Mouse (Mus musculus): ENCODE measurements at regions not wholly inside any gene's neighbourhood (a gene's known extent, or its start where the extent isn't known, plus 50 kb on each side); places are given as distances from the start of the nearest gene placed in this dataset.

GRCm38 (mm10) chr9:120628794-120629560, 57.7 kb downstream of the Rpl14 start:
- in situ Hi-C loops (cut with MboI, MseI), result no loop called here

DNA sequence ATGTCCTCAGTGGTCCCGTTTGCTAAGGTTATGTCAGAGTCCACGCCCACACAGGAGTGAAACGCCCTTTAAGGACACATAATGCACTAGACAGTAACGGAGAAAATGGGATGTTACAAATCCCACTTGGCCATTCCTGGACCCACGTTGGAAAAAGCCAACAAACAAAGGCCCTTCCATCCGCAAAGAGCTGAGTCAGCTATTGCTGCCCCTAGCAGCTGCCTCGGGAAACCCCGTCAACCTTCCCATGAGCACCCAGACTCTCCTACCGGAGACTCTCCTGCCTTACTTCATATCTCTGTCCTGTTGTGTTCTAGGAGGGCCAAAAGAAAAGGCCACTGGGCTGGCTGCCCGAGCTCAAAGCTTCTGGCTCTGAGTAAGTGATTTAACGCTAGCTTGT, 58.4 kb downstream of the Rpl14 start:
- in situ Hi-C loops (cut with MboI, MseI), result no loop called here

DNA sequence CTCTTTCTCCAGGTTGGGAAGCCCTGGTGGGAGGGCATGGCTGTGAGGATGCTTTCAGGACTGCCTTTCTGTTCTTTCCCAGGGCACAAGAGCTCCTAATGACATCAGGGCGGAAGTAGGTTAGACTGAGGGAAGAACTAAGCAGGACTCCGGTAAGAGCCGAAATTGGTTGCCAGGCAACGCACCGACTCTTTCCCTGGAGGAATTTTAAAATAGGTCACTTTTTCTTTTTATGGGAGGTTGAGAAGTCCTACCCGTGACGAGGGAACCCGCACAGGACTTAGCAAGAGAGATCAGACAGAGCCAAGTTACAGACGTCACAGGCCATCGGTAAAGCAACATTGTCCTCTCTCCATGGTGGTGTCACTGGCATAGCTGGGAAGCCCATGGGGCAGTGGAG, 61.6 kb downstream of the Rpl14 start:
- in situ Hi-C loops (cut with MboI, MseI), result no loop called here

GRCm38 (mm10) chr9:120642656-120643055, 71.4 kb downstream of the Rpl14 start:
- in situ Hi-C loops (cut with MboI, MseI), result loop anchor here in 1 of 2 experiments (5.0 to 10.0 kb wide), 2 partner anchors 35 to 788 kb away; no protein-coding TSS in a partner anchor

DNA sequence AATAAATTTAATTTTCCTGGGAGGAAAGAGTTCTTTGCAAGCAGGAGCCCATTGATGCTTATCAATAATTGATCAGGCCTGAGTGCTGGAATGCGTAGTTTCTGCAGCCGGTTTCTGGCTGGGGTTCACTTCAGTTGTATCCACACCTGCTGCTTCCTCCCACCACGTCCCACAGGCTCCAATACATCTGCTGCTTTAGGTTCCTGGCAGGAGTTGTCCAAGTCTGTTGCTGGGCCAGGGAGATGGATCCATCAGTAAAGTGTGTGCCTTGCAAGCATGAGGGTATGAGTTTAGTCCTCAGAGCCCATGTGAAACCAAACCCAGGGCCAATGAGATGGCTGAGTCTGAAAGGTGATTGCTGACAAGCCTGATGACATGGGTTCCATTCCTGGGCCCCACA, 72.1 kb downstream of the Rpl14 start:
- in situ Hi-C loops (cut with MboI, MseI), result loop anchor here in 1 of 2 experiments (5.0 to 10.0 kb wide), 2 partner anchors 36 to 789 kb away; no protein-coding TSS in a partner anchor

- in situ Hi-C loops (cut with MboI, MseI), result loop anchor here in 1 of 2 experiments (5.0 to 10.0 kb wide), 2 partner anchors 572 to 791 kb away; no protein-coding TSS in a partner anchor
Observed at GRCm38 (mm10) chr9:120645776-120646175, 74.5 kb downstream of the Rpl14 start.

DNA sequence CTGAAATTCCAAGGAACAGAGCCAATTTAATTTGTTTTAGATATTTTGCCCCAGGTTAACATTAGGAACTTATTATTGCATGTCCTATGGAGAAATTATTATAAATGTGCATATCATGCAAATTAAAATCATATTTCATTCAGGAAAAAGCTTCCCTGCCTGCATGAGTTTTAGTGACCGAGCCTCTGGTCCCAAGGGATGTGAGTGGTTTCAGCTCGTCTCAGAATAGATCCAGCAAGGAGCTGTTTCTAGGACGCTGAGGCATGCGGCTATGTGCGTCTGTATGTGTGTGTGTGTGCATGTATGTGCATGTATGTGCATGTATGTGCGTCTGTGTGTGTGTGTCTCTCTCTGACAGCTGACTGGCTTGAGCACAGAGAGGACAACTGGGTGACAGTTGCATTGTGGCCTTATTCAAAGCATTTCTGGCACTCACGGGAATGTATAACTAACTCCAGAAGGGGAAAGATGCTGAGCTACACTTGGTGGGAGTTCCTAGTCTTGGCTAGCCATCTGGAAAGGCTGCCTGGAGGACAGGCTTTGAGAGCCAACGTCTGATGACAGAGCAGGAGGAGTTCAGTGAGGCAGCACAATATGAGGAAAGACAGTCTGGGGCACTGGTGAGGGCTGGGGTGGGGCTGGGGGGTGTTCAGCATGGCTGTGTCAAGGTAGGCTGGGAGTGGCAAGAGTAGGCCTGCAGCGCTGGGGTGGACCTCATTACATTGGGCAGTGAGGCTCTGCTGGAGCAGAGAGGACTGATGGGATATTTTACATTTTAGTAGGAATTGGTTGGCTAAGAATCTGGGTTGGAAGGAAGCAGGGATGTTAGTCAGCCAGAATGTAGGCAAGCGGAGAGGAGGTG, 75.8 kb downstream of the Rpl14 start:
- in situ Hi-C loops (cut with MboI, MseI), result loop anchor here in 1 of 2 experiments (5.0 to 10.0 kb wide), 2 partner anchors 570 to 792 kb away; no protein-coding TSS in a partner anchor

DNA sequence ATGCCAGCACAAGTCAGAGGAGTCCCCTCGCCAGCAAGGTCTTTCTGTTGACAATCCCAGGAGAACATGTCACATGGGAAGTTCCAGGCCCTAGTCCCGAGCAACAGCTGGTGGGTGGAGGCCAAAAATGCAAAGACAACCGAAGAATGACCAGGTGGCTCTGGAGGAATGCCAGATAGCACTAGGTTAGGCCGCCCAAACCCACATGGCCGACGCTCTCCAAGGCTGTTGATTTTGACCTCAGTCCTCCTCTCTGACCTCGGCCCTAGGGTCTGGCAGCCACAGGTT, 76.4 kb downstream of the Rpl14 start:
- in situ Hi-C loops (cut with MboI, MseI), result loop anchor here in 1 of 2 experiments (5.0 to 10.0 kb wide), 2 partner anchors 570 to 793 kb away; no protein-coding TSS in a partner anchor

DNA sequence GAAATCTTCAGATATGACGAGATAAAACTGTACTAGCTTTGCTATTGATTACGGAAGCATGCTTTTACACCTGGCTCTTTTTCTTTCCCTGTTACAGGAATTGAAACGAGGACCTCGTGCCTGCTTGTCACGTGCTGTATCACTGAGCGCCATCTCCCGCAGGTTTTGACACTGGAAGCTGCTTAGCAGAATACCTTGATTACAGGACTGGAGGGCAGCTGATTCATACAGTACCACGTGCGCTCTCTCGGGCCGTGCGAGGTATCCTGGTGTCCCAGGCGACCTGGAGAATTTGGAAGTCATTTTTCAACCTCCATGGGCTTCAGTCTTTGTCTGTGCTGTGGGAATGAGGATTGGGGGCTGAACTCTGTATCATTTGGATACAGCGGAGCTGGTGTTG, 81.5 kb downstream of the Rpl14 start:
- in situ Hi-C loops (cut with MboI, MseI), result no loop called here

GRCm38 (mm10) chr9:120653170-120653569, 81.9 kb downstream of the Rpl14 start:
- in situ Hi-C loops (cut with MboI, MseI), result no loop called here

- in situ Hi-C loops (cut with MboI, MseI), result no loop called here
Observed at GRCm38 (mm10) chr9:120654736-120655135, 83.5 kb downstream of the Rpl14 start.

GRCm38 (mm10) chr9:120656976-120657375, 85.7 kb downstream of the Rpl14 start:
- in situ Hi-C loops (cut with MboI, MseI), result no loop called here

DNA sequence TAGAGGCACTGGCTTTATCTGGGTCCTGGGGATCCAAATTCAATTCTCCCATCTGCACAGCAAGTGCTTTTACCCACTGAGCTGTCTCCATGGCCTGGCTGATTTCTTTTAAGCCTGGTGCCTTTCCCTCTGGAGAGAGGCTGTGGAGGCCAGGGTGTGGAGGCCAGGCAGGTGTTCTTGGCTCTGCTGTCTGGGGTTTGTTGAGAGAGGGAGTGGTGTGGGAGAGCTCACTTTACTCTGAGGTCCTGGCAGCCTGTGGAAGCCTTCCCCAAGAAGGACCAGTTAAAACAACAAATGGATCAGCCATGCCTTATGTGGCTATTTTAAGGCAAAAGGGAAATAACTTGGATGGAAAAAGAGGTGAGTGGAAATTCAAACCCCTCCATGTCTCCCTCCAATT, 86.5 kb downstream of the Rpl14 start:
- in situ Hi-C loops (cut with MboI, MseI), result no loop called here

GRCm38 (mm10) chr9:120658576-120658975, 87.3 kb downstream of the Rpl14 start:
- in situ Hi-C loops (cut with MboI, MseI), result no loop called here

DNA sequence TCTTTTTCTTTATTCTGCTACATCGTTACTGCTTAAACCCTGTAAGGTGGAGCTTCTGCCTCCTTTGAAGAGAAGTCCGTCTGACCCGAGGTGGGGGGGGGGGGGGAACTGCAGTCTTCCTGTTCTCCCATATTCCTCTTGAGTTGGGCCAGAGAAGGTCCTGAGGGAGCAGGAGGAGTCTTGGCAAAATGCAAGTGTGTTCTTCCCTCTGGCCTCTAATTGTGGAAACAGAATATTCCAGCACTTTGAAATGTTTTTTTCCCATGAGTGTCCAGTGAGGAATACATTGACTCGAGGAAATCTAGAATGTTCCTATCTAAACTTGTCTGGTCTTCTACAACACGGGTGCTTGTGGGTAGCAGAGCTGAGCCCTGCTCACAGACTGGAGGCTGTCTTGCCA, 90.0 kb downstream of the Rpl14 start:
- in situ Hi-C loops (cut with MboI, MseI), result loop anchor here in 1 of 2 experiments (5.0 kb wide), 1 partner anchor 49 kb away; no protein-coding TSS in a partner anchor

- in situ Hi-C loops (cut with MboI, MseI), result loop anchor here in 1 of 2 experiments (5.0 kb wide), 1 partner anchor 49 kb away; no protein-coding TSS in a partner anchor
Observed at GRCm38 (mm10) chr9:120661641-120662227, 90.5 kb downstream of the Rpl14 start.

DNA sequence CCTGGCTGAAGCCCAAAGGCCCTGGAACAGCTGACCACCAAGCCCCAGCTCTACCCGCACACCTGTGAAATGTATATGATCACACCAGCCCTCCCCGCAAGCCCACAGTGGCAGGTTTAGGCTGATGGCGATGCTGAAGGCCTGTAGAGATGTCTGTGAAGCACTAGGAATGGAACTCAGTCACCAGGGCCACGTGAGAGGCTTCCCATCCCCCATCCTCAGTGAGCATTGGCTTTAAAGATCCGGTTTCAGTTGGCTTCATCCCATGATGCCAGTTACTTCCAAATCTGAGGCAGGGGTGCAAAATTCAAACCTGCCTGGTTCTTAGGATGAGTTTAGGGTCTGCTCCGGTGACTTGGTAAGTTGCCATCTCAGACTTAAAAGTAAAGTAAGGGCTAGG, 91.9 kb downstream of the Rpl14 start:
- in situ Hi-C loops (cut with MboI, MseI), result loop anchor here in 1 of 2 experiments (5.0 kb wide), 1 partner anchor 51 kb away; no protein-coding TSS in a partner anchor

GRCm38 (mm10) chr9:120664086-120664485, 92.8 kb downstream of the Rpl14 start:
- in situ Hi-C loops (cut with MboI, MseI), result loop anchor here in 1 of 2 experiments (5.0 kb wide), 1 partner anchor 52 kb away; no protein-coding TSS in a partner anchor

DNA sequence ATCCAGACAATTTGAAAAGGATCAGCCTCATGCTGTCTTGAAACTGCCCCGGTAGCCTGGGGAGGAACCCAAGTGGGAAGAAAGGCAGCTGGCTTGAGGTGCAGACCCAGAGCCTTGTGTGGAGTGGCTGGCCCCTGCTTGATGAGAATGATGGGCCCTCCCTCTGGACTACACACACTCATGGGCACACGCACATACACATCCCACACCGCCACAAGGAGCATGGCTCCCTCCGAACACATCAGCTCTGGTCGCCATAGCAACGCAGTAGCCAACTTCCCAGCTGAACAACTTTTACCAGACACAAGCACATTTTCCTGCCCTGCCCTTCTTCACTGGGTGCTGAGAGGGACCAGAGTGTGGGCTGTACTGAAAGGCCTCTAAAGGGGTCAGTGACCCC, 101.2 kb downstream of the Rpl14 start:
- in situ Hi-C loops (cut with MboI, MseI), result no loop called here

DNA sequence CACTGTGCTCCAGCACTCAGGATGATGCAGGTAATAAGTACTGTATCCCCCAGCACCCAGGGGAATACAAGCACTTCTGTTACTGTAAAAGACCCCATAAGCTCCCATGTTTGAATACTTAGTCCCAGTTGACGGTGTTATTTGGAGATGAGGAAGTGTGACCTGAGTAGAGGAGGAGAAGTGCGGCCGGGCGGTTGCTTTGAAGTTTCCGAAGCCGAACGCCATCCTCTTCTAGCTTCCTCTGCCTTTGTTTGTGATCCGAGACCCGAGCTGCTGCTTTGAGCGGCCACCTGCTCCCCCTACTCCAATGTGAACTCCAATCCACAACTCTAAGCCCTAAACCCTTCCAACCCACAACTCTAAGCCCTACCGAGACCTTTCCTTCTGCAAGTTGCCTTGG, 103.6 kb downstream of the Rpl14 start:
- in situ Hi-C loops (cut with MboI, MseI), result no loop called here

- in situ Hi-C loops (cut with MboI, MseI), result no loop called here
Observed at GRCm38 (mm10) chr9:120675371-120676150, 104.3 kb downstream of the Rpl14 start.
